Mouse (Mus musculus) E14TG2a.4 (cell line): ENCODE data around the gene Zfp72.

Experiments
- H3K27me3 ChIP-seq: 2 replicates; pipeline ENCODE4 v1.6.1; 2014; ENCODE audit warnings: low read length, control low read depth; ENCODE audit not compliant: insufficient read depth
- H3K36me3 ChIP-seq: 2 replicates; pipeline ENCODE4 v1.6.1; 2014; ENCODE audit warnings: low read length, control low read depth; ENCODE audit not compliant: insufficient read depth
- H3K4me1 ChIP-seq: replicated peaks from 2 replicates; pipeline ENCODE4 v1.6.1; 2014; ENCODE audit warnings: low read depth, low read length, control low read depth
- H3K4me3 ChIP-seq: replicated peaks from 2 replicates; pipeline ENCODE4 v1.5.1; 2014; ENCODE audit warnings: mild to moderate bottlenecking, low read length
- H3K9me3 ChIP-seq: 2 replicates; pipeline ENCODE4 v1.6.1; 2014; ENCODE audit warnings: low read length, control low read depth
- CTCF ChIP-seq: conservative IDR thresholded peaks from 2 replicates; pipeline ENCODE4 v1.5.1; 2014; ENCODE audit warnings: low read length
- NANOG ChIP-seq: IDR thresholded peaks from 2 replicates; pipeline ENCODE4 v1.6.1; 2014; ENCODE audit warnings: borderline replicate concordance, low read length, mixed read lengths
- POU5F1 ChIP-seq: IDR thresholded peaks from 2 replicates; pipeline ENCODE4 v1.6.1; 2014; ENCODE audit warnings: low read length, borderline replicate concordance

Gene Zfp72

GRCm38 (mm10) chr13:74390371-74390990, at the start of gene Zfp72:
Gene Zfp72, minus strand, starts transcription at chr13:74390836.
- Histone ChIP-seq H3K4me1 (peaks cover 9% of the 10 kb centered on the region), H3K4me3 (peak within 1 kb of the TSS; percentile 87), H3K27me3 (peaks cover 9% of the 10 kb centered on the region; the same call in 1 of the 2 replicates), H3K36me3 (no peaks in the 10 kb centered on the region), H3K9me3 (no peaks in the 10 kb centered on the region)
- TF ChIP-seq NANOG, result no peak
- TF ChIP-seq CTCF, result no peak
- no peak for TF ChIP-seq POU5F1

DNA sequence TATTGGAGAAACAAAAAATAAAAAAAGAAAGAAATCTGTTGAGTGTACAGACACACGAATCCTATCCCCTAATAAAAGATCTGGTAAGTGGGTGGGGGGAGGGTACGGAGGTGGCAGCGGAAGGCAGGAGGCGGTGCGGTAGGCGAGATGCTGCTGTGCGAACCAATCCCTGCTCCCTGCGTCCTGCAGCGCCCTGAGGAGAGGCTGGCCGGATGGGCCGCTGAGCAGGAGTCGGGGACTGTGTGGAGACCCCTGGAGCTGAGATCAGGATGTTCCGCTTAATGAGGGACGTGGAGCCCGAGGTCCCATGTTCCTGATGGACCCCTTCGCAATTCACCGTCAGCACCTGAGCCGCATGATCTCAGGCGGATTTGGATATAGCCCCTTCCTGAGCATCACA, 49.3 kb upstream of the Zfp72 start:
- TF ChIP-seq CTCF (no peak), NANOG (no peak), POU5F1 (no peak)
- Histone ChIP-seq H3K4me3 (peak overlapping the region; percentile 83), H3K27me3 (no peaks in the 10 kb centered on the region), H3K9me3 (0 out of 2 replicates have a peak, but pooled peaks cover 2% of the 10 kb centered on the region), H3K4me1 (peaks cover 13% of the 10 kb centered on the region), H3K36me3 (no peaks in the 10 kb centered on the region)

GRCm38 (mm10) chr13:74399298-74399839, 8.7 kb upstream of the Zfp72 start, which contains the start of gene Ftl1-ps1:
Gene Ftl1-ps1, plus strand, starts transcription at chr13:74399694.
- peaks cover 26% of the 10 kb centered on the region for H3K4me1 ChIP-seq
- TF ChIP-seq NANOG (peak; percentile 88), POU5F1 (peak; percentile 49; the same call in 1 of the 2 replicates), CTCF (no peak)
- H3K4me3 ChIP-seq, result peak within 1 kb of the TSS; percentile 76
- H3K36me3 ChIP-seq, result no peaks in the 10 kb centered on the region
- H3K27me3 ChIP-seq, result peaks cover 12% of the 10 kb centered on the region
- H3K9me3 ChIP-seq, result no peaks in the 10 kb centered on the region

- H3K36me3 ChIP-seq, result no peaks in the 10 kb centered on the region
- H3K27me3 ChIP-seq, result peaks cover 9% of the 10 kb centered on the region; the same call in 1 of the 2 replicates
- peaks cover 9% of the 10 kb centered on the region for H3K4me1 ChIP-seq
- H3K9me3 ChIP-seq, result no peaks in the 10 kb centered on the region
- H3K4me3 ChIP-seq, result no peak overlapping the region
- TF ChIP-seq NANOG, result no peak
- no peak for TF ChIP-seq POU5F1
- TF ChIP-seq CTCF, result no peak
Observed at GRCm38 (mm10) chr13:74391156-74391555, 520 bp upstream of the Zfp72 start.

- Histone ChIP-seq H3K4me1 (peaks cover 9% of the 10 kb centered on the region), H3K27me3 (0 out of 2 replicates have a peak, but pooled peaks cover 1% of the 10 kb centered on the region), H3K36me3 (no peaks in the 10 kb centered on the region), H3K9me3 (peaks cover 2% of the 10 kb centered on the region; the same call in 1 of the 2 replicates), H3K4me3 (peak overlapping the region; percentile 87)
- TF ChIP-seq POU5F1 (no peak), CTCF (no peak; the same call in 1 of the 2 replicates), NANOG (no peak)
Observed at GRCm38 (mm10) chr13:74389730-74390129, 906 bp downstream of the Zfp72 start.

DNA sequence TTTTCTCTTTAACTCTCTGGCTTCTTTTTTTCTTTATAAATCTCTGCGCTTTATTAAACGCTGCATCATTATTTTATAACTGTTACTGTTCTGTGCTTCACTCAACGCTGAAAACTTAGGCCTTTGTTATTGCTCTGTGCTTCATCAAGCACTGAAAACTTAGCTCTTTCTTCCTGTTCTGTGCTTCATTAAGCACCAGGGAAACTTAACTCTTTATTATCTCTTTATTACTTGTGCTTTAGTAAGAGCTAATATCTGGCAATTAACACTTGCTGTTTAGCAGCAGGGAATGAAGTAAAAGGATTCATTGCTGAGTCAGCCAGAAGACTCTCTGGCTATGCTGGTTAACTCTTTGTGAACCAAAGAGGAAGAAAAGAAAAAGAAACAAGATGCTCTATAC, 8.3 kb downstream of the Zfp72 start:
- Histone ChIP-seq H3K27me3 (no peaks in the 10 kb centered on the region), H3K9me3 (peaks cover 6% of the 10 kb centered on the region; the same call in 1 of the 2 replicates), H3K36me3 (0 out of 2 replicates have a peak, but pooled peaks cover 3% of the 10 kb centered on the region), H3K4me3 (no peak overlapping the region), H3K4me1 (peaks cover 5% of the 10 kb centered on the region)
- TF ChIP-seq POU5F1 (no peak), NANOG (no peak)

- peaks cover 5% of the 10 kb centered on the region for H3K4me1 ChIP-seq
- no peak overlapping the region for H3K4me3 ChIP-seq
- no peak for TF ChIP-seq NANOG
- no peak for TF ChIP-seq CTCF
- no peak for TF ChIP-seq POU5F1
- peaks cover 6% of the 10 kb centered on the region; the same call in 1 of the 2 replicates for H3K9me3 ChIP-seq
- H3K27me3 ChIP-seq, result no peaks in the 10 kb centered on the region
- peaks cover 8% of the 10 kb centered on the region; the same call in 1 of the 2 replicates for H3K36me3 ChIP-seq
Observed at GRCm38 (mm10) chr13:74381533-74382276, 8.9 kb downstream of the Zfp72 start.

DNA sequence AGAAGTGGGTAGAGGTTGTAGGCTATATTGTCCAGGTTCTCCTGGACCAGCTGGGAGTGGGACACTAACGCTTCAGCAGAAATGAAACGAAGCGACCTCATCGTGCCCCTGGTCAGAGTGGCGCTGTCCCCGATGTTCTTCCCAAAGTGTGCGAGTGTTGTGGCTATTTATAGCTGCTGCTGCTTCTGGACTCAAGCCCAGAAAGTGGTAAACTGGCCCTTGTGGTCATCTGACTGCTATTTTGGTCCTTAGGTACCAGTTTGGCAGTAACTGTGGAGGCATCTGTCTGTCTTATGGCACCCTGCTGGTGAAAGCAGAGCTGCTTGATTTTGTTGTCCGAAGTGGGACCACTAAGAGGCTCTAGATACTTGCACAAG, 26.8 kb downstream of the Zfp72 start, which contains the start of gene Lrrc14b:
Lrrc14b (minus strand) TSS at position 147 of the 377 bp plus-strand sequence.
- H3K9me3 ChIP-seq, result no peaks in the 10 kb centered on the region
- peaks cover 23% of the 10 kb centered on the region for H3K36me3 ChIP-seq
- TF ChIP-seq CTCF, result no peak
- no peak for TF ChIP-seq NANOG
- no peak for TF ChIP-seq POU5F1
- no peaks in the 10 kb centered on the region for H3K27me3 ChIP-seq
- no peak within 1 kb of the TSS for H3K4me3 ChIP-seq
- H3K4me1 ChIP-seq, result peaks cover 11% of the 10 kb centered on the region
